Mouse (Mus musculus): ENCODE results near the gene Wdr35. TPM values are rescaled to one million over a fixed set of nuclear protein-coding genes. Genes with fewer than 3 reads are reported as not detected.

The Wdr35 gene
- total and polyA plus RNA-seq, 2 experiments from 2014 or later: 22.9 to 27.7 TPM

DNA sequence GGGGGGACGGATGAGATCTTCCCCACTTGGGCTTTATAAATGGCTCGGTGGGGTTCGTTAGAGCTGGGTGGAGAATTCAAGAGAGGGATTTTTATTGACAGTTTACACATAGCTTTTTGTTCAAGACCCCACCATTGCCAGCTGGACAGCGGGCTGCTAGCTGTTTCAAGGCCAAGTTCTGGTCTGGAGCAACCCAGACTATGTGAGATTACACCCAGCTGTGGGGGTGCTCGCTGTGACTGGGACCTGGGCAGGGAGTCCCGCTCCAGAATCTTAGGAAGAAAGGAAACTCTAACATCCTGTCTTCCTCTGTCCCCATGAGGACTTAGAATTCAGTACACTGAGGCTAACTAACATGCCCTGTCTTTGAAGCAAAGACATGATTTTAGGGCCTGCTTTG lies 89.9 kb downstream of the Wdr35 start:
- no peaks in the 10 kb centered on the region for H3K36me3 ChIP-seq (ENCODE audit: insufficient read depth)
- H3K9ac ChIP-seq: no peak overlapping the region
- H3K4me3 ChIP-seq (ENCODE audit: low read depth, low read length): no peak overlapping the region
- no peaks in the 10 kb centered on the region for H3K27me3 ChIP-seq (ENCODE audit: insufficient read depth, low read length)
- WGBS: 48% methylated on average over 6 of the region's 6 CpGs
- no peaks in the 10 kb centered on the region for H3K4me1 ChIP-seq (ENCODE audit: insufficient read depth)
- H3K4me2 ChIP-seq (ENCODE audit: low read depth): no peak overlapping the region
- no peak for TF ChIP-seq CTCF (IDR thresholded peaks at IDR 0.05; ENCODE audit: low read depth)
- H3K9me3 ChIP-seq (ENCODE audit: low read length): no peaks in the 10 kb centered on the region
- DNase-seq: no peak
- H3K27ac ChIP-seq (ENCODE audit: low read depth, low read length): no peak overlapping the region
- no peak for ATAC-seq

DNA sequence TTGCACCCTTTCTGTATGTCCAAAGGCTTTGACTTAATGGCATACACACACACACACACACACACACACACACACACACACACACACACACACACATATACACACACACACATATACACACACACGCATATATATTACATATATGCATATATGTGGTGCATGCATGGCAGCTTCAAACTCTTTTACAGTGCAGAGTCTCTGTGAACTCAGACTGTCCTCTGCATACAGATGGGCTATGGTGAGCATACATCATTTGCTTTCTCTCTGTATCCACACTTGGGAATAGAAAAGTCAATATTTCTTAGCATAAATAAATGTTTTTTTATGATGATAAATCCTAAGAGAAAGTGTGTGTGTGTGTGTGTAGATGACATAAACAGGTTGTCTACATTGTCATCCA lies 97.4 kb downstream of the Wdr35 start:
- TF ChIP-seq CTCF (IDR thresholded peaks at IDR 0.05; ENCODE audit: low read depth): no peak
- no peak overlapping the region for H3K27ac ChIP-seq (ENCODE audit: low read depth, low read length)
- ATAC-seq (no peak), DNase-seq (no peak)
- H3K9ac ChIP-seq: no peak overlapping the region
- no peak overlapping the region for H3K4me2 ChIP-seq (ENCODE audit: low read depth)
- no peak overlapping the region for H3K4me3 ChIP-seq (ENCODE audit: low read depth, low read length)
- no peaks in the 10 kb centered on the region for H3K27me3 ChIP-seq (ENCODE audit: insufficient read depth, low read length)
- 78% methylated on average over 1 of the region's 1 CpGs for WGBS
- no peaks in the 10 kb centered on the region for H3K4me1 ChIP-seq (ENCODE audit: insufficient read depth)
- no peaks in the 10 kb centered on the region for H3K9me3 ChIP-seq (ENCODE audit: low read length)
- H3K36me3 ChIP-seq (ENCODE audit: insufficient read depth): no peaks in the 10 kb centered on the region

DNA sequence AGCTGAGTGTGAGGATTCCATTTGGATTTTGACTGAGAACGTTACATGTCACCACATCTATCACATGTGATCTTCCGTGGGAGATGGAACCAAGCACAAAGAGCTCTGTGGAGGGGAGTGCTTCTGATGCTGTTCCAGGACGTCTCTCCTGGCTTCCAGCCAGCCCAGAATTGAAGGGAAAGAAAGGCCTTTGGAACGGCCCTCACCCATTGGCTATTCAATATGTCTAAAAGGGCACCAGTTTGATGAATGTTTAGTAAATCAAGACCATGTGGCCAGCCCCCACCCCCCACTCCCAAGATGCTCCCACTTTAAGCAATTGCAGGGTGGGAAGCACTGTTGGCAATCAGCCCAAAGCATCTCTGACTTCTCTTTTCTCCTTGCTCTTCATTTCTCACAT lies 97.8 kb downstream of the Wdr35 start:
- Histone ChIP-seq H3K4me2 (ENCODE audit: low read depth) (no peak overlapping the region), H3K9me3 (ENCODE audit: low read length) (no peaks in the 10 kb centered on the region), H3K27ac (ENCODE audit: low read depth, low read length) (no peak overlapping the region), H3K4me3 (ENCODE audit: low read depth, low read length) (no peak overlapping the region), H3K4me1 (ENCODE audit: insufficient read depth) (no peaks in the 10 kb centered on the region), H3K9ac (no peak overlapping the region), H3K27me3 (ENCODE audit: insufficient read depth, low read length) (no peaks in the 10 kb centered on the region), H3K36me3 (ENCODE audit: insufficient read depth) (no peaks in the 10 kb centered on the region)
- no peak for TF ChIP-seq CTCF (IDR thresholded peaks at IDR 0.05; ENCODE audit: low read depth)
- DNase-seq (peak; percentile 22), ATAC-seq (peak; percentile 68)
- 14% methylated on average over 4 of the region's 4 CpGs for WGBS

DNA sequence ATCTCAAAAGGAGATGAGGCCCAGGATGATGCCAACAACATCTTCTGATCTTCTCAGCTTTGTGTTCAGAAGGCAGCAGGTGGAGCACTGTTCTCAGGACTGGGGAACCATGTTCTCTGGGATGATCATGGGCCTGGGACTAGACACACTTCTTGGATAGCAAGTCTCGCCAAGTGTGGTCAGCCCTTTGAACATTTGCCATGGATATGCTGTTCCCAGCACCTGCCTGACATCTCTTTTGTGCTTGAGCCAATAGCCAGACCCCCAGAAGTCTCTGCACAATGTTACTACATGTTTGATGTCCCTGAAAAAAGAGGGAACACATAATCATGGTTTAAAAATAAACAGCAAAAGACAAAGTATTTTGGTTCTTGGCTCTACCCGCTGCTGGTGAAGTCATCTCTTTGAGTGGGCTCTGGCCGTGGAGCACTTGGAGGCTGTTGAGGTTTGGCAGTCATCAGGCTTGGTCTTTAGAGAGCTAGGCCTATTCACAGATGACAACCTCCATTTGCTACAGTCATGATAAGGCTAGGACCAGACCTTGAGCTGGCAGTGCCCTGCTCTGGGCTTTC lies 103.9 kb downstream of the Wdr35 start:
- WGBS: 84% methylated on average over 3 of the region's 3 CpGs
- no peaks in the 10 kb centered on the region for H3K4me1 ChIP-seq (ENCODE audit: insufficient read depth)
- H3K36me3 ChIP-seq (ENCODE audit: insufficient read depth): no peaks in the 10 kb centered on the region
- H3K4me3 ChIP-seq (ENCODE audit: low read depth, low read length): no peak overlapping the region
- no peak overlapping the region for H3K9ac ChIP-seq
- H3K9me3 ChIP-seq (ENCODE audit: low read length): no peaks in the 10 kb centered on the region
- TF ChIP-seq CTCF (IDR thresholded peaks at IDR 0.05; ENCODE audit: low read depth): no peak
- no peaks in the 10 kb centered on the region for H3K27me3 ChIP-seq (ENCODE audit: insufficient read depth, low read length)
- no peak for ATAC-seq
- DNase-seq: no peak
- no peak overlapping the region for H3K27ac ChIP-seq (ENCODE audit: low read depth, low read length)
- H3K4me2 ChIP-seq (ENCODE audit: low read depth): no peak overlapping the region

Other genes starting within 250 kb of the Wdr35 start
- gene Sdc1, start 202.6 kb upstream of the Wdr35 start, total RNA-seq (2014; rRNA removed): 12.4 and 19.4 TPM in 2 replicates
- gene Sdc1, start 202.6 kb upstream of the Wdr35 start, polyA plus RNA-seq (2015; fragmentation: Nextera tagmentation; extraction: Ambion mirVana): 15.2 and 17.7 TPM in 2 replicates
- gene Laptm4a, start 52.2 kb upstream of the Wdr35 start, total RNA-seq (2014; rRNA removed): 168 and 184 TPM in 2 replicates
- gene Laptm4a, start 52.2 kb upstream of the Wdr35 start, polyA plus RNA-seq (2015; fragmentation: Nextera tagmentation; extraction: Ambion mirVana): 270 and 278 TPM in 2 replicates
- gene Matn3, start 26.0 kb upstream of the Wdr35 start, total RNA-seq (2014; rRNA removed): 0.15 and 0.57 TPM in 2 replicates
- 0.15 and 0.18 TPM in 2 replicates for gene Matn3, start 26.0 kb upstream of the Wdr35 start, polyA plus RNA-seq (2015; fragmentation: Nextera tagmentation; extraction: Ambion mirVana)
- 3.2 and 7.6 TPM in 2 replicates for gene Ttc32, start 56.1 kb downstream of the Wdr35 start, total RNA-seq (2014; rRNA removed)
- gene Ttc32, start 56.1 kb downstream of the Wdr35 start, polyA plus RNA-seq (2015; fragmentation: Nextera tagmentation; extraction: Ambion mirVana): 5.1 and 6.9 TPM in 2 replicates

Data from forebrain, postnatal 0 days (tissue).